Comparison of ENCODE assay signal across 8 mouse cellular contexts in genomic region chr6:72956199-72957092, GRCm38 (mm10). TPM values are rescaled to one million over a fixed set of nuclear protein-coding genes. Genes with fewer than 3 reads are reported as not detected.
DNase-seq lines count a peak whose midpoint lies in the region; ATAC-seq and TF ChIP-seq lines count a peak whose summit lies in the region.

No protein-coding gene starts in this region.

- peak overlapping the region; percentile 85 for H3K27ac ChIP-seq in thymus, adult 2 months (ENCODE audit: control insufficient read depth, insufficient read depth, low read length)
- H3K27ac ChIP-seq in lung, postnatal 0 days (ENCODE audit: low read length) = peak overlapping the region; percentile 35
- no peak overlapping the region for H3K27ac ChIP-seq in olfactory bulb, adult 2 months (ENCODE audit: insufficient read depth, low read depth, low read length)

- peak overlapping the region; percentile 92 for H3K4me3 ChIP-seq in thymus, adult 2 months (ENCODE audit: control insufficient read depth, insufficient read depth, low read length)
- H3K4me3 ChIP-seq in lung, postnatal 0 days (ENCODE audit: low read depth, low read length) = peak overlapping the region; percentile 71
- H3K4me3 ChIP-seq in olfactory bulb, adult 2 months (ENCODE audit: insufficient read depth, low read depth, low read length) = peak overlapping the region; percentile 42

- H3K4me1 ChIP-seq in thymus, adult 2 months (replicated peaks; ENCODE audit: control insufficient read depth, insufficient read depth, low read length) = peaks cover 49% of the 10 kb centered on the region
- H3K4me1 ChIP-seq in lung, postnatal 0 days (ENCODE audit: insufficient read depth, low read depth, low read length) = peaks cover 10% of the 10 kb centered on the region; the same call in 1 of the 2 replicates
- peaks cover 6% of the 10 kb centered on the region for H3K4me1 ChIP-seq in olfactory bulb, adult 2 months (ENCODE audit: control insufficient read depth, insufficient read depth, low read length)

- TF ChIP-seq POLR2A in thymus, adult 2 months (IDR thresholded peaks at IDR 0.05; ENCODE audit: control insufficient read depth, extremely low read depth, insufficient read depth, low read length, poor library complexity) = 0 out of 2 replicates have a peak, but pooled peaks have one; percentile 28
- TF ChIP-seq POLR2A in olfactory bulb, adult 2 months (IDR thresholded peaks at IDR 0.05; ENCODE audit: insufficient read depth, low read depth, low read length) = no peak

- intact Hi-C loops in gastrocnemius, postnatal 14 days (cut with DNase I; ENCODE audit: low total_unique reads) = no loop called here

- H3K9me3 ChIP-seq in lung, postnatal 0 days (ENCODE audit: low read length) = no peaks in the 10 kb centered on the region

- H3K27me3 ChIP-seq in thymus, adult 2 months (ENCODE audit: control insufficient read depth, insufficient read depth, low read length) = no peaks in the 10 kb centered on the region
- H3K27me3 ChIP-seq in lung, postnatal 0 days (replicated peaks; ENCODE audit: insufficient read depth, low read length) = no peaks in the 10 kb centered on the region

- WGBS in thymus, adult 2 months = 20% methylated on average over 15 of the region's 15 CpGs
- WGBS in lung, postnatal 0 days = 9% methylated on average over 15 of the region's 15 CpGs
- 18% methylated on average over 15 of the region's 15 CpGs for WGBS in olfactory bulb, adult 2 months

- H3K4me2 ChIP-seq in lung, postnatal 0 days (replicated peaks; ENCODE audit: low read depth, low read length) = peak overlapping the region; percentile 81

- H3K36me3 ChIP-seq in thymus, adult 2 months (ENCODE audit: control insufficient read depth, insufficient read depth, low read length) = no peaks in the 10 kb centered on the region
- H3K36me3 ChIP-seq in lung, postnatal 0 days (ENCODE audit: insufficient read depth, low read length) = no peaks in the 10 kb centered on the region

- peak; percentile 19; the same call in 1 of the 2 replicates for TF ChIP-seq EP300 in lung, postnatal 0 days (IDR thresholded peaks at IDR 0.05)

- peak overlapping the region; percentile 82; the same call in 1 of the 2 replicates for H3K9ac ChIP-seq in lung, postnatal 0 days (replicated peaks; ENCODE audit: low read depth)

- TF ChIP-seq CTCF in thymus, adult 2 months (IDR thresholded peaks at IDR 0.05; ENCODE audit: borderline replicate concordance, control insufficient read depth, extremely low read depth, insufficient read depth, low read length, poor library complexity) = no peak
- no peak for TF ChIP-seq CTCF in lung, postnatal 0 days (IDR thresholded peaks at IDR 0.05)
- TF ChIP-seq CTCF in olfactory bulb, adult 2 months (IDR thresholded peaks at IDR 0.05; ENCODE audit: insufficient read depth, low read depth, low read length) = no peak

- ATAC-seq in inflammation-experienced regulatory T-cells, adult 6 months = peak; percentile 41
- ATAC-seq in lung, postnatal 0 days = peak; percentile 43

- DNase-seq in thymus, adult 2 months = peak; percentile 55
- no peak for DNase-seq in thymus, postnatal 10 days (ENCODE audit: low spot score in 2 of 2)
- peak; percentile 58 for DNase-seq in cerebellum, adult 8-10 months
- peak; percentile 36 for DNase-seq in gastrocnemius, postnatal 14 days
- peak; percentile 80 for DNase-seq in lung, postnatal 0 days (ENCODE audit: low spot score)
- DNase-seq in testis, postnatal 14 days (ENCODE audit: low spot score) = no peak

RNA-seq across cellular contexts. Expression of gene Tmsb10, which starts 2.1 kb away (rescaled TPM):
- 177 and 186 TPM in 2 replicates for polyA plus RNA-seq in thymus, adult 2 months (2012; rRNA removed)
- total RNA-seq in gastrocnemius, postnatal 14 days (2021) = 100 to 1,000 TPM; 225 to 328 TPM
- 1,000 to 10,000 TPM; 4,108 to 4,357 (median 4,244) TPM for polyA plus RNA-seq in inflammation-experienced regulatory T-cells, adult 6 months (2017; shearing (Covaris generic))
- 2,084 and 2,244 TPM in 2 replicates for polyA plus RNA-seq in lung, postnatal 0 days (2015; fragmentation: Nextera tagmentation; extraction: Ambion mirVana)
- polyA plus RNA-seq in olfactory bulb, adult 2 months (2012; ENCODE audit: insufficient read depth, insufficient read length, low replicate concordance, missing spikeins) = 1,837 TPM in 1 of 2 replicates, not detected in the other

RNA-seq across cellular contexts. Expression of gene Kcmf1, which starts 56.7 kb away (rescaled TPM):
- polyA plus RNA-seq in thymus, adult 2 months (2012; rRNA removed) = 162 and 190 TPM in 2 replicates
- total RNA-seq in gastrocnemius, postnatal 14 days (2021) = 10 to 100 TPM; 78.7 to 84.8 TPM
- 10 to 100 TPM in 2 of 3 experiments, 1 to 10 TPM in 1; 9.1 to 12.5 (median 10.3) TPM for polyA plus RNA-seq in inflammation-experienced regulatory T-cells, adult 6 months (2017; shearing (Covaris generic))
- 43.0 and 47.6 TPM in 2 replicates for polyA plus RNA-seq in lung, postnatal 0 days (2015; fragmentation: Nextera tagmentation; extraction: Ambion mirVana)
- not detected in 2 replicates for polyA plus RNA-seq in olfactory bulb, adult 2 months (2012; ENCODE audit: insufficient read depth, insufficient read length, low replicate concordance, missing spikeins)

Comparison
In these comparisons a context has a peak if more than half of its experiments do, and no peak if none do; other contexts are left out.
1. DNase-seq: peak in thymus, adult 2 months (single experiment), cerebellum, adult 8-10 months (single experiment), gastrocnemius, postnatal 14 days (single experiment) and lung, postnatal 0 days (single experiment); none in thymus, postnatal 10 days (0 of 2) and testis, postnatal 14 days (single experiment).
2. H3K4me3 ChIP-seq: peak in every context shown above with its lines; median percentile 92 in thymus, adult 2 months; 71 in lung, postnatal 0 days; 42 in olfactory bulb, adult 2 months.